Mouse (Mus musculus): ENCODE results near the gene Sgms1. TPM values are rescaled to one million over a fixed set of nuclear protein-coding genes. Genes with fewer than 3 reads are reported as not detected.

Sgms1 gene
- polyA plus RNA-seq, 1 experiment from 2014 or later: 41.5 TPM

- Histone ChIP-seq H3K27ac (peak overlapping the region; percentile 72), H3K36me3 (no peaks in the 10 kb centered on the region), H3K27me3 (ENCODE audit: insufficient read depth, poor library complexity, severe bottlenecking) (no peaks in the 10 kb centered on the region), H3K4me1 (peaks cover 45% of the 10 kb centered on the region), H3K4me3 (no peak overlapping the region), H3K9me3 (no peaks in the 10 kb centered on the region)
- WGBS: 56% methylated on average over 6 of the region's 6 CpGs
- DNase-seq (ENCODE audit: low spot score): peak; percentile 89
Observed at GRCm38 (mm10) chr19:32272475-32273260, 116.8 kb downstream of the Sgms1 start.

DNA sequence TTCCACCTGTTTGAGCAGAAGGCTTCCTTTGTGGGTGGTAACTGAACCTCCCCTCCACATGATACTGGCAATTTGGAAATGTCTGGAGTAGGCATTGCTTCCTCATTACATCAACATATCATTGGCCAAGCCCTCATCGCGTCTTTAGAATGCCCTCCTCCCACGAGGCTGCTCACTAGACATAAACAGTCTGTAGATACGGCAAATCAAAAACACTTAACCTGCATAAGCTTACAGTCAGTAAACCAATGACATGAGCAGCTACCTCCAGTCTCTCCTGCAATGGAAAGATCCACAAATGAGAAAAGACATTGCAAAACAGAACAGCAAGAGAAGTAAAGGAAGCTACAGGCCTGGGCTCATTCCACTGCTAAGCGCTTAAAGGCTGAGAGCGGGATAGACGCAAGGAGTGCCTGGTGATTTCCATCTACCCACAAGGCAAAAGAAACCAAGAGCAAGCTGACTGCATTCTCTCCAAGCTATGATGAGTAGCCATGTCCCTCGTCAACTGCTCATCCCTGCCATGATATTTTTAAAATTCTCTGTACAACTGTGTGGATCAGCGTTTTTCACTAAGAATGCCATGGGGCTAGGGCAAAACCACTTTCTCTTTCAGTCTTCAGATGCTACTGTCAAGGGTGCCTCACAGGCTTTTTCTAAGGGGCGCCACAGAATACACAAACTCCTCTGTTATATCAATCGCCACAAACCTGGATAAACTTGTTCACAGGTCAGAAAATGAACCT, 117.9 kb downstream of the Sgms1 start:
- Histone ChIP-seq H3K4me3 (no peak overlapping the region), H3K27ac (peak overlapping the region; percentile 72; the same call in 1 of the 2 replicates), H3K27me3 (ENCODE audit: insufficient read depth, poor library complexity, severe bottlenecking) (no peaks in the 10 kb centered on the region), H3K36me3 (no peaks in the 10 kb centered on the region), H3K9me3 (no peaks in the 10 kb centered on the region), H3K4me1 (peaks cover 42% of the 10 kb centered on the region)
- WGBS: 71% methylated on average over 11 of the region's 11 CpGs
- no peak for DNase-seq (ENCODE audit: low spot score)

- Histone ChIP-seq H3K4me1 (peaks cover 31% of the 10 kb centered on the region), H3K4me3 (no peak overlapping the region), H3K36me3 (no peaks in the 10 kb centered on the region), H3K27ac (no peak overlapping the region), H3K27me3 (ENCODE audit: insufficient read depth, poor library complexity, severe bottlenecking) (no peaks in the 10 kb centered on the region), H3K9me3 (no peaks in the 10 kb centered on the region)
- DNase-seq (ENCODE audit: low spot score): no peak
- 76% methylated on average over 6 of the region's 6 CpGs for WGBS
Observed at GRCm38 (mm10) chr19:32269844-32270176, 119.7 kb downstream of the Sgms1 start.

GRCm38 (mm10) chr19:32269141-32269843, 120.2 kb downstream of the Sgms1 start:
- whole genome bisulfite sequencing: 78% methylated on average over 12 of the region's 12 CpGs
- DNase-seq (ENCODE audit: low spot score): no peak
- no peaks in the 10 kb centered on the region for H3K27me3 ChIP-seq (ENCODE audit: insufficient read depth, poor library complexity, severe bottlenecking)

GRCm38 (mm10) chr19:32268562-32268961, 121.0 kb downstream of the Sgms1 start:
- Histone ChIP-seq H3K27me3 (ENCODE audit: insufficient read depth, poor library complexity, severe bottlenecking) (no peaks in the 10 kb centered on the region), H3K4me1 (peaks cover 31% of the 10 kb centered on the region), H3K9me3 (no peaks in the 10 kb centered on the region), H3K4me3 (no peak overlapping the region), H3K36me3 (no peaks in the 10 kb centered on the region), H3K27ac (no peak overlapping the region)
- no peak for DNase-seq (ENCODE audit: low spot score)
- 75% methylated on average over 9 of the region's 9 CpGs for whole genome bisulfite sequencing

More at GRCm38 (mm10) chr19:32269141-32269843, 120.2 kb downstream of the Sgms1 start:
- Histone ChIP-seq H3K9me3 (no peaks in the 10 kb centered on the region), H3K4me3 (no peak overlapping the region), H3K27ac (peak overlapping the region; percentile 59; the same call in 1 of the 2 replicates), H3K36me3 (no peaks in the 10 kb centered on the region), H3K4me1 (peaks cover 31% of the 10 kb centered on the region)

DNA sequence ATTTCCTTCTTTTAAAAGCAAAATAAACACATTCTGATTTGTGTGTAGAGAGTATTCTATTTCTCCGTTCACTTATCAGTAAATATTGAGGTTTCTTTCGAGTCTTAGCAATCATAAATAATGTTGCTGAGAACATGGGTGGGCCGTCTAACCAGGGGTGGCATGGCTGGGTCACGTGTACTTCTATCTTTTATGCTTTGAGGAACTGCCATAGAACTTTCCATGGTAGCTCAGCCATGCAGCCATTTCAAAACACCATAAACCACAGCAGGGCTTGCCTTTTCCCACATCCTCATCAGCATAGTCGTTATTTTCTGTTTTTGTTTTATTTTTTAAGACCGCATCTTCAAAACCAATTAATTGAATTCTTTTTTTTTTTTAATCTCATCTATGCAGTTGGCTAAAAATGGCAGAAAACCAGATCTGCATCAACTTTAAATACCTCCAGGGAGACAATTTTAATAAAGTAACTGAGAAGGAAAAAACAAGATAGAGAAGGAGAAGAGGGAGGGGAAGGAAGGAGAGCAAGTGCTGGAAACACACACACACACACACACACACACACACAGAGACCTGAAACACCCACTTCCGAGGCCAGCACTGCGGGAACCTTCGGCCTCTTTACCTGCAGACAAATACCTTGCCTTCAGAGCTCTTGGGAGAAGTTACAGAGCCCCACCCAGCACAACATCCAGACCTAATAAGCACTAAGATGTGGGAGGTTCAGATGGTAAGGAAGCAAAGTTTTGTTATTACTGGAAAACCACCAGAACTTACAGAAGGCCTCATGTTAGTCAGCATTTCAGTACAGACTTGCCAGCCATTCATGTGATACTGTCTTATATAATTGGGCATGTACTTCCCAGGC, 122.9 kb downstream of the Sgms1 start:
- Histone ChIP-seq H3K4me1 (peaks cover 22% of the 10 kb centered on the region; the same call in 1 of the 2 replicates), H3K9me3 (no peaks in the 10 kb centered on the region), H3K27me3 (ENCODE audit: insufficient read depth, poor library complexity, severe bottlenecking) (no peaks in the 10 kb centered on the region), H3K27ac (no peak overlapping the region), H3K36me3 (no peaks in the 10 kb centered on the region), H3K4me3 (no peak overlapping the region)
- 78% methylated on average over 9 of the region's 9 CpGs for WGBS
- no peak for DNase-seq (ENCODE audit: low spot score)

GRCm38 (mm10) chr19:32263753-32264152, 125.8 kb downstream of the Sgms1 start:
- H3K27ac ChIP-seq: no peak overlapping the region
- no peak for DNase-seq (ENCODE audit: low spot score)
- no peaks in the 10 kb centered on the region for H3K27me3 ChIP-seq (ENCODE audit: insufficient read depth, poor library complexity, severe bottlenecking)
- peaks cover 19% of the 10 kb centered on the region for H3K4me1 ChIP-seq
- H3K4me3 ChIP-seq: no peak overlapping the region
- no peaks in the 10 kb centered on the region for H3K36me3 ChIP-seq
- WGBS: 49% methylated on average over 1 of the region's 1 CpGs
- no peaks in the 10 kb centered on the region for H3K9me3 ChIP-seq

DNA sequence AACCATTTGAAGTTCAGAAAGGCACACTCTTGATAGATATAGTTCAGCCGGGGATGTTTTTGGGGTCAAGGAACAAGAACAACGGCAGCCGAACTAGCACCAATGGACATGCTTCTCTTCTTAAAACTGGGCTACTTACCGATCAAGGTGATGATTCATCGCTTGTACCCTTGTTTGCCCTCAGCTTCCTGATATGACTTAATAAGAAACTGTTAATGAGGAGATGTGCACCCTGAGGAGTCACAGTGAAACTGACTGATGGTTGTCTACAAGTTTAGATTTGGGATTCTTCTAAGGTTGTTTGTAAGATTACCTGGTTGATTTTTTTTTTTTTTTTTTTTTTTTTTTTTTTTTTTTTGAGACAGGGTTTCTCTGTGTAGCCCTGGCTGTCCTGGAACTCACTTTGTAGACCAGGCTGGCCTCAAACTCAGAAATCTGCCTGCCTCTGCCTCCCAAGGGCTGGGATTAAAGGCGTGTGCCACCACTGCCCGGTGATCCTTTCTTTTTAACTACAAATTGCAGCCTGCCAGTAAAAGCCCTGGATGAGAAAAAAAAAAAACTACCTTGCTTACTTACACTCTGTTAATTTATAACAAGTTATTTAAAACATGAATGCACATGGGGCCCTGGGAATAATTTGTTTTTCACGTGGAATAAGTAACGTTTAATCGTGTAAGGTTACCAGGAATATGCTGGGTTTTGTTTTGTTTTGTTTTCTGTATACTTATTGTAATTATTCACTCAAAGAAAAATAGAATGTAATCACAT, 126.5 kb downstream of the Sgms1 start:
- no peak for DNase-seq (ENCODE audit: low spot score)
- Histone ChIP-seq H3K36me3 (no peaks in the 10 kb centered on the region), H3K4me1 (peaks cover 22% of the 10 kb centered on the region), H3K9me3 (no peaks in the 10 kb centered on the region), H3K4me3 (no peak overlapping the region), H3K27me3 (ENCODE audit: insufficient read depth, poor library complexity, severe bottlenecking) (no peaks in the 10 kb centered on the region), H3K27ac (no peak overlapping the region)
- WGBS: 91% methylated on average over 10 of the region's 10 CpGs

DNA sequence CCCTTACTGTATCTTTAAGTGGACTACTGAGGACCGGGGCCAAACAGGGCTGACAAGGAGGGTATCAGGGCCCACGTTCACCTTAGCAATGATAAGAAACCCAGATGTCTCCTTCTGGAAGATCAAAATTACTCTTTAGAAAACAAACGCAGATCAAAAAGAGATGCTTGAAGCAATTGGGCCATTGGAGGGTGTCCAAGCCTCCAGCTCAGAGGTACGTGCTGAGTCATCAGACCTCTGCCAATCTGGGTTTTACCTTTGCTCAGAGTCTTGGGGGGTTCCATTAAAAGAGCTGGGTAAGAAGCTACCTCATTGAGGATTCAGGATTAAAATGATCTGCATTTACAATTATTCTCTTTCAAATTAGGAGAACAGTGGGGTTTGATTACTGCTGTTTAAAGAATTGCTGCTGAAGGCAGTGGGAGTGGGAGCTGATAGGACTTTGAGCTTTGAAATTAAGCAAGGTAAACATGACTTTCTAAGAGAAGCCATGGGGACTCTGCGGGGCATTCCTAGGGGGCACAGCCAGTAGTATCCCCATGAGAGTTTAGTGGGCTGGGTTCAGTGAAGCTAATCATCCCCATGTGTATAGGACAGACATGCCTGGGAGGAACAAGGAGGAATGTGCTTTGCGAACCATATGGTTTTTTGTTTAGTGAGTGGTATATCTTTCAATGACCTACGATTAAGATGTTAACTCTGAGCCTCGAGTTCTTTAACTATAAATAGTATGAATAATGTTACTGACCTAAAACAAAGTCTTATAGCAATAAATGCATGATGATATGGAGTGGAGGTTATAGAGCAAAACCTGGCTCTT, 128.4 kb downstream of the Sgms1 start:
- no peak for DNase-seq (ENCODE audit: low spot score)
- Histone ChIP-seq H3K9me3 (no peaks in the 10 kb centered on the region), H3K4me3 (no peak overlapping the region), H3K4me1 (peaks cover 35% of the 10 kb centered on the region), H3K27me3 (ENCODE audit: insufficient read depth, poor library complexity, severe bottlenecking) (no peaks in the 10 kb centered on the region), H3K27ac (no peak overlapping the region), H3K36me3 (no peaks in the 10 kb centered on the region)
- 61% methylated on average over 8 of the region's 8 CpGs for WGBS

DNA sequence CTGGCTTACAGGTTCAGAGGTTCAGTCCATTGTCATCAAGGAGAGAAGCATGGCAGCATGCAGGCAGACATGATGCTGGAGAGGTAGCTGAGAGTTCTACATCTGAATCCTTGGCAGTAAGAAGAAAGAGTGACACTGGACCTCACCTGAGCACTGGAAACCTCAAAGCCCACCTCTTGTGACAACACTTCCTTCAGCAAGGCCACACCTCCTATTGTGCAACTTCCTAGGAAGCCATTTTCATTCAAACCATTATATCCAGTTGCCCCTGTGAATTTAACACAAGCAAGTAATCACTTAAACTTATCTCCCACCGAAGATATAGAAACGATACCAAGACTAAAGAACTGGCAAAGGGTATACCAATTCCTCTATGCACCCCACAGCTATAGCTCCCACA, 129.7 kb downstream of the Sgms1 start:
- DNase-seq (ENCODE audit: low spot score): no peak
- Histone ChIP-seq H3K4me1 (peaks cover 45% of the 10 kb centered on the region), H3K36me3 (no peaks in the 10 kb centered on the region), H3K4me3 (no peak overlapping the region), H3K27ac (no peak overlapping the region), H3K9me3 (no peaks in the 10 kb centered on the region), H3K27me3 (ENCODE audit: insufficient read depth, poor library complexity, severe bottlenecking) (no peaks in the 10 kb centered on the region)
- 91% methylated on average over 2 of the region's 2 CpGs for WGBS

GRCm38 (mm10) chr19:32259048-32259447, 130.5 kb downstream of the Sgms1 start:
- Histone ChIP-seq H3K36me3 (no peaks in the 10 kb centered on the region), H3K4me3 (no peak overlapping the region), H3K27ac (no peak overlapping the region), H3K27me3 (ENCODE audit: insufficient read depth, poor library complexity, severe bottlenecking) (no peaks in the 10 kb centered on the region), H3K4me1 (peaks cover 53% of the 10 kb centered on the region), H3K9me3 (no peaks in the 10 kb centered on the region)
- no peak for DNase-seq (ENCODE audit: low spot score)
- WGBS: 85% methylated on average over 4 of the region's 4 CpGs
